Mouse (Mus musculus) monocyte, adult 5-6 weeks (primary cell): ENCODE results near the gene Slc1a6. TPM values are rescaled to one million over a fixed set of nuclear protein-coding genes. Genes with fewer than 3 reads are reported as not detected.

Experiments used
- total RNA-seq: library from RNA; stranded (forward); fragments of 200-1000, 200-491, 200-594 nt; gene quantifications from 3 replicates; pipeline ENCODE4 v1.2.3, GENCODE M21; 2017

Gene Slc1a6
- total RNA-seq, 1 experiment from 2014 or later: not detected

Other genes starting within 250 kb of the Slc1a6 start
- gene Ilvbl, start 206.2 kb upstream of the Slc1a6 start, total RNA-seq: 26.1 to 44.1 TPM (median 30.4 TPM) in 3 replicates
- gene Syde1, start 188.5 kb upstream of the Slc1a6 start, total RNA-seq: 0.32 to 0.48 TPM in 2 of 3 replicates, not detected in the other
- not detected in 3 replicates for gene Olfr1357, start 162.4 kb upstream of the Slc1a6 start, total RNA-seq
- not detected in 3 replicates for gene Casp14, start 62.2 kb upstream of the Slc1a6 start, total RNA-seq
- not detected in 3 replicates for gene Ccdc105, start 27.4 kb upstream of the Slc1a6 start, total RNA-seq
- gene Olfr1356, start 71.7 kb downstream of the Slc1a6 start, total RNA-seq: not detected in 3 replicates
- not detected in 3 replicates for gene Olfr1355, start 95.0 kb downstream of the Slc1a6 start, total RNA-seq
- gene Olfr1354, start 132.7 kb downstream of the Slc1a6 start, total RNA-seq: not detected in 3 replicates
- gene Olfr8, start 170.1 kb downstream of the Slc1a6 start, total RNA-seq: not detected in 3 replicates
- not detected in 3 replicates for gene Olfr1353, start 182.8 kb downstream of the Slc1a6 start, total RNA-seq
- not detected in 3 replicates for gene Olfr1352, start 200.6 kb downstream of the Slc1a6 start, total RNA-seq
- gene Olfr1351, start 232.0 kb downstream of the Slc1a6 start, total RNA-seq: not detected in 3 replicates
- gene Olfr57, start 248.2 kb downstream of the Slc1a6 start, total RNA-seq: not detected in 3 replicates